Mouse (Mus musculus) cerebellum, adult 11 months (tissue): ENCODE measurements around the gene Omt2a.
A peak's percentile ranks its signal among the peaks of the same experiment; 100 is the strongest.
"Not testable (repeated sequence)": the region's sequence is repeated elsewhere in the genome, so short reads cannot be mapped to it uniquely, and the experiment has no call there.

Source experiments
- DNase-seq: peaks from one replicate; pipeline ENCODE4 v3.0.0; 2022

The Omt2a gene

GRCm38 (mm10) chr9:78314696-78315095, at the start of gene Omt2a:
Gene Omt2a, minus strand, starts transcription at chr9:78314796.
- no peak for DNase-seq

- DNase-seq = no peak
Measured at GRCm38 (mm10) chr9:78363374-78363773, 48.8 kb upstream of the Omt2a start.

GRCm38 (mm10) chr9:78360484-78360872, 45.9 kb upstream of the Omt2a start:
- DNase-seq = no peak

- no peak for DNase-seq
Measured at GRCm38 (mm10) chr9:78359750-78360483, 45.3 kb upstream of the Omt2a start.

- peak; percentile 13 for DNase-seq
Measured at GRCm38 (mm10) chr9:78358053-78358452, 43.5 kb upstream of the Omt2a start.

GRCm38 (mm10) chr9:78355611-78356010, 41.0 kb upstream of the Omt2a start, which contains the start of gene Gsta2:
Gene Gsta2, minus strand, starts transcription at chr9:78355788.
- DNase-seq = no peak

- no peak for DNase-seq
Measured at GRCm38 (mm10) chr9:78354665-78355578, 40.3 kb upstream of the Omt2a start.

GRCm38 (mm10) chr9:78351504-78352220, 37.1 kb upstream of the Omt2a start:
- DNase-seq = no peak

GRCm38 (mm10) chr9:78350007-78350406, 35.4 kb upstream of the Omt2a start:
- not testable (repeated sequence) for DNase-seq

GRCm38 (mm10) chr9:78349141-78349540, 34.5 kb upstream of the Omt2a start:
- not testable (repeated sequence) for DNase-seq

- DNase-seq = not testable (repeated sequence)
Measured at GRCm38 (mm10) chr9:78348206-78349004, 33.8 kb upstream of the Omt2a start.

GRCm38 (mm10) chr9:78347004-78347403, 32.4 kb upstream of the Omt2a start:
- no peak for DNase-seq

- not testable (repeated sequence) for DNase-seq
Measured at GRCm38 (mm10) chr9:78345235-78345634, 30.6 kb upstream of the Omt2a start.

- not testable (repeated sequence) for DNase-seq
Measured at GRCm38 (mm10) chr9:78343055-78343454, 28.5 kb upstream of the Omt2a start.

GRCm38 (mm10) chr9:78342494-78342893, 27.9 kb upstream of the Omt2a start:
- DNase-seq = not testable (repeated sequence)

- peak; percentile 5 for DNase-seq
Measured at GRCm38 (mm10) chr9:78340324-78340723, 25.7 kb upstream of the Omt2a start.

GRCm38 (mm10) chr9:78337050-78337449, 22.5 kb upstream of the Omt2a start:
- not testable (repeated sequence) for DNase-seq

- not testable (repeated sequence) for DNase-seq
Measured at GRCm38 (mm10) chr9:78327289-78327688, 12.7 kb upstream of the Omt2a start, which contains the start of gene Omt2b. Gene Omt2b, plus strand, starts transcription at chr9:78327589.

- no peak for DNase-seq
Measured at GRCm38 (mm10) chr9:78319499-78319898, 4.9 kb upstream of the Omt2a start.

- DNase-seq = not testable (repeated sequence)
Measured at GRCm38 (mm10) chr9:78308122-78308521, 6.5 kb downstream of the Omt2a start.

- DNase-seq = not testable (repeated sequence)
Measured at GRCm38 (mm10) chr9:78299143-78299542, 15.5 kb downstream of the Omt2a start.

GRCm38 (mm10) chr9:78298232-78298631, 16.4 kb downstream of the Omt2a start:
- DNase-seq = no peak
